Mouse (Mus musculus): ENCODE results near the gene March10.

Gene March10

GRCm38 (mm10) chr11:105312972-105313632 lies 143.4 kb downstream of the March10 start:
- DNase-seq (ENCODE audit: low read depth): no peak

DNA sequence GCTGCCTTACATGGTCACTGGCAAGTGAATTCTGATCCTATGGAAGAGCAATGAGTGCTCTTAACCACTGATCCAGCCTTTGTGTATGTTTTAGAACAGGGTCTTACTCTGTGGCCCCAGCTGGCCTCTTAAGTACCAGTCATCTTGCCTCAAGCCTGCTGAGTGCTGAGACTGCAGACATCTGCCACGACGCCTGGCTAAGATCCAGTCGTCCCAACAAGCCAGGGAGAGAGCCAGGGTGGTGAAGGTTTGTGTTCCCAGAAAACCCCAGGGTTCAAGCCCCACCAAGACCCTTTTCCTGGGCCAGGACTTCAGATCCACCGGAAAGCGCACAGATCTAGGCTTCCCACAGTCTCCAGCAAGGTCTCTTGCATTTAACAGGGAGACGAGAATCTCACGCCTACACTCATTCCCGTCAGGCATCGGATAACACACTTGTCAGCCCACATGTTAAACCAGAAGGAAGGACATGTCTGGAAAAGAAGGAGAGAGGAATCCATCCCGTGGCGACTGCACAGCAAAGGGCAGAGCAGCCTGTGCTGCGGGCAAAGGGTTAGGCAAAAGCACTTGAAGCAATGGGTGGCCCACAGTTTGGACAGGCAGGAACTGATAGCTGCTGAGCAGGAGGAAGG lies 144.1 kb downstream of the March10 start:
- no peak for DNase-seq (ENCODE audit: low read depth)

GRCm38 (mm10) chr11:105311291-105311975 lies 145.1 kb downstream of the March10 start:
- DNase-seq (ENCODE audit: low read depth): no peak

Measured in naive thymus-derived CD4-positive, alpha-beta T cell, adult 2 months (primary cell).